ENCODE assay signal across 8 mouse cellular contexts in the genomic region with DNA sequence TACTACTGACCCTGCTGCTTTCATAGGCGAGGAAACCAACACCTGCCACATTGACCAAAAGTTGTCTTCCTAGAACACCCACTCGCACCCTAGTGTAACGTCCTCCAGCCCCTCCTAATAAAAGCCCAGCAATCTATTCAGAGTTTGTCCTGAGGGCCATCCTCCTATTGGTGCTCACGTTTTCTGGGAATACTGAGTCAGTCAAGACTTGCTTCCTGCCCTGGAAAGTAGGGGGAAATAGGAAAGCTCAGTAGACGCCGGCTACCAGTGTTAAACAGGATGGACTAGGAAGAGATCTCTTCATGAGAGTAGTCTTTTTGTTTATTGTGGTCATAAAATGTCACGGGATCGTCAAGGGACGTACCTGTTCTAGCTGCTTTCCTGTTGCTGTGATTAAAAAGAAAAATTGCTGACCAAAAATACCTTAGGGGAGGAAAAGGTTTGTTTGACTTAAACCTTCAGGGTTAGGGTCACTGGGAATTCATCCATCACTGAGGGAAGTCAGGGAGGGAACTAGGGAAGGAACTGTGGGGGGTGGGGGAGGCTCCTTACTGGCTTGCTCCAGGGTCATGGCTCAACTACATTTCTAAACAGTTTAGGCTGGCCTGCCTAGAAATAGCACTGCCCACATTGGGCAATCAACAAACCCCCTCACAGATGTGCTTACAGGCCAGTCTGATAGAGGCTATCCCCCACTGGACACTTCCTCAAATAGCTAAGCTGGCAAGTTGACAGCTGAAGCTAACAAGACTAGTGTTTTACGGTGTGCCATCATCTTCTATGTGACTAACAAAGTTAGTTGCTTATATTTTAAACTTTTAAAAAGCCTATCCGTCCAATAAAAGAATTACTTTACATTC. TPM values are rescaled to one million over a fixed set of nuclear protein-coding genes. Genes with fewer than 3 reads are reported as not detected.
DNase-seq lines count a peak whose midpoint lies in the region; ATAC-seq and TF ChIP-seq lines count a peak whose summit lies in the region.

No protein-coding gene starts in this region.

- H3K27ac ChIP-seq in gastrocnemius, adult 2 months, result peak overlapping the region; percentile 94
- peak overlapping the region; percentile 100 for H3K27ac ChIP-seq in heart, embryonic 15.5 days
- H3K27ac ChIP-seq in liver, embryonic 16.5 days (ENCODE audit: low read length), result peak overlapping the region; percentile 99

- no peak for ATAC-seq in heart, embryonic 15.5 days (replicated peaks; ENCODE audit: insufficient number of reproducible peaks, insufficient read depth, low FRiP score, low read depth)
- ATAC-seq in liver, embryonic 16.5 days (ENCODE audit: low read depth), result no peak

- H3K4me1 ChIP-seq in heart, embryonic 15.5 days (replicated peaks), result peaks cover 51% of the 10 kb centered on the region
- peaks cover 27% of the 10 kb centered on the region for H3K4me1 ChIP-seq in liver, embryonic 16.5 days (ENCODE audit: control insufficient read depth, low read depth, low read length)

- H3K9ac ChIP-seq in heart, embryonic 15.5 days, result peak overlapping the region; percentile 98
- peak overlapping the region; percentile 98 for H3K9ac ChIP-seq in liver, embryonic 16.5 days (ENCODE audit: low read depth, low read length)

- no peak for TF ChIP-seq CTCF in gastrocnemius, adult 2 months (IDR thresholded peaks at IDR 0.05)

- H3K4me2 ChIP-seq in heart, embryonic 15.5 days, result peak overlapping the region; percentile 83
- H3K4me2 ChIP-seq in liver, embryonic 16.5 days (ENCODE audit: low read depth, low read length), result peak overlapping the region; percentile 92

- H3K36me3 ChIP-seq in heart, embryonic 15.5 days, result peaks cover 8% of the 10 kb centered on the region; the same call in 1 of the 2 replicates
- H3K36me3 ChIP-seq in liver, embryonic 16.5 days (ENCODE audit: control insufficient read depth, insufficient read depth), result peaks cover 7% of the 10 kb centered on the region

- H3K4me3 ChIP-seq in gastrocnemius, adult 2 months, result peak overlapping the region; percentile 99
- H3K4me3 ChIP-seq in heart, embryonic 15.5 days, result peak overlapping the region; percentile 97
- peak overlapping the region; percentile 98 for H3K4me3 ChIP-seq in liver, embryonic 16.5 days (ENCODE audit: low read depth, low read length)

- 0 out of 2 replicates have a peak, but pooled peaks cover 5% of the 10 kb centered on the region for H3K27me3 ChIP-seq in heart, embryonic 15.5 days
- H3K27me3 ChIP-seq in liver, embryonic 16.5 days (ENCODE audit: control insufficient read depth, insufficient read depth, low read depth, low read length), result peaks cover 4% of the 10 kb centered on the region; the same call in 1 of the 2 replicates

- DNase-seq in gastrocnemius, adult 2 months, result no peak
- DNase-seq in gastrocnemius, postnatal 14 days, result no peak
- peak; percentile 34 for DNase-seq in NIH3T3 (ENCODE audit: low read depth)
- no peak for DNase-seq in thymus, postnatal 0 days (ENCODE audit: low spot score)
- DNase-seq in left cerebral cortex, postnatal 10 days (ENCODE audit: extremely low spot score in 1 of 2, low spot score in 2 of 2), result no peak
- no peak for DNase-seq in urinary bladder, postnatal 4 days (ENCODE audit: low spot score in 2 of 2)

- H3K9me3 ChIP-seq in heart, embryonic 15.5 days (replicated peaks), result no peaks in the 10 kb centered on the region
- H3K9me3 ChIP-seq in liver, embryonic 16.5 days (replicated peaks; ENCODE audit: control insufficient read depth, low read length), result no peaks in the 10 kb centered on the region

- intact Hi-C loops in gastrocnemius, adult 2 months (cut with DNase I), result no loop called here
- intact Hi-C loops in gastrocnemius, postnatal 14 days (cut with DNase I; ENCODE audit: low total_unique reads), result no loop called here
- intact Hi-C loops in left cerebral cortex, postnatal 10 days (cut with DNase I), result no loop called here

- WGBS in heart, embryonic 15.5 days, result 38% methylated on average over 11 of the region's 11 CpGs
- WGBS in liver, embryonic 16.5 days (ENCODE audit: insufficient replicate concordance), result 33% methylated on average over 11 of the region's 11 CpGs

RNA-seq across cellular contexts. Expression of gene Pdik1l, which starts 0.9 kb away (rescaled TPM):
- total RNA-seq in gastrocnemius, adult 2 months (2021), result 1 to 10 TPM; 3.2 TPM
- 1 to 10 TPM; 4.8 to 5.3 TPM for total RNA-seq in gastrocnemius, postnatal 14 days (2021)
- polyA plus RNA-seq in heart, embryonic 15.5 days (2015; fragmentation: Nextera tagmentation; extraction: Ambion mirVana), result 11.3 and 14.3 TPM in 2 replicates
- polyA plus RNA-seq in liver, embryonic 16.5 days (2015; fragmentation: Nextera tagmentation; extraction: Ambion mirVana), result 10.4 and 11.9 TPM in 2 replicates
- polyA plus RNA-seq in thymus, postnatal 0 days (2015; fragmentation: Nextera tagmentation; extraction: Ambion mirVana), result 18.3 and 21.9 TPM in 2 replicates
- 10 to 100 TPM; 26.1 to 26.2 TPM for total RNA-seq in left cerebral cortex, postnatal 10 days (2021)

RNA-seq across cellular contexts. Expression of gene Trim63, which starts 26.3 kb away (rescaled TPM):
- 100 to 1,000 TPM; 250 to 325 TPM for total RNA-seq in gastrocnemius, adult 2 months (2021)
- 100 to 1,000 TPM; 103 to 224 TPM for total RNA-seq in gastrocnemius, postnatal 14 days (2021)
- 137 and 156 TPM in 2 replicates for polyA plus RNA-seq in heart, embryonic 15.5 days (2015; fragmentation: Nextera tagmentation; extraction: Ambion mirVana)
- polyA plus RNA-seq in liver, embryonic 16.5 days (2015; fragmentation: Nextera tagmentation; extraction: Ambion mirVana), result 0.25 and 0.28 TPM in 2 replicates
- polyA plus RNA-seq in thymus, postnatal 0 days (2015; fragmentation: Nextera tagmentation; extraction: Ambion mirVana), result 1.1 and 1.3 TPM in 2 replicates
- under 1 TPM; 0.66 to 0.87 TPM for total RNA-seq in left cerebral cortex, postnatal 10 days (2021)

RNA-seq across cellular contexts. Expression of gene Grrp1, which starts 34.7 kb away (rescaled TPM):
- 1 to 10 TPM; 1.7 to 3.1 TPM for total RNA-seq in gastrocnemius, adult 2 months (2021)
- total RNA-seq in gastrocnemius, postnatal 14 days (2021), result 1 to 10 TPM; 5.9 to 6.0 TPM
- 5.0 and 5.1 TPM in 2 replicates for polyA plus RNA-seq in heart, embryonic 15.5 days (2015; fragmentation: Nextera tagmentation; extraction: Ambion mirVana)
- polyA plus RNA-seq in liver, embryonic 16.5 days (2015; fragmentation: Nextera tagmentation; extraction: Ambion mirVana), result 0.78 and 0.79 TPM in 2 replicates
- polyA plus RNA-seq in thymus, postnatal 0 days (2015; fragmentation: Nextera tagmentation; extraction: Ambion mirVana), result 3.5 and 4.4 TPM in 2 replicates
- 1 to 10 TPM; 3.3 to 3.7 TPM for total RNA-seq in left cerebral cortex, postnatal 10 days (2021)

RNA-seq across cellular contexts. Expression of gene Gm30191, which starts 41.9 kb away (rescaled TPM):
- total RNA-seq in gastrocnemius, adult 2 months (2021), result not detected
- not detected for total RNA-seq in gastrocnemius, postnatal 14 days (2021)
- polyA plus RNA-seq in heart, embryonic 15.5 days (2015; fragmentation: Nextera tagmentation; extraction: Ambion mirVana), result not detected in 2 replicates
- not detected in 2 replicates for polyA plus RNA-seq in liver, embryonic 16.5 days (2015; fragmentation: Nextera tagmentation; extraction: Ambion mirVana)
- polyA plus RNA-seq in thymus, postnatal 0 days (2015; fragmentation: Nextera tagmentation; extraction: Ambion mirVana), result 0.22 TPM in 1 of 2 replicates, not detected in the other
- total RNA-seq in left cerebral cortex, postnatal 10 days (2021), result not detected

RNA-seq across cellular contexts. Expression of gene Zfp593, which starts 43.2 kb away (rescaled TPM):
- total RNA-seq in gastrocnemius, adult 2 months (2021), result 1 to 10 TPM; 4.8 to 6.4 TPM
- total RNA-seq in gastrocnemius, postnatal 14 days (2021), result 1 to 10 TPM; 4.1 to 4.7 TPM
- 7.4 and 9.1 TPM in 2 replicates for polyA plus RNA-seq in heart, embryonic 15.5 days (2015; fragmentation: Nextera tagmentation; extraction: Ambion mirVana)
- 4.0 and 4.5 TPM in 2 replicates for polyA plus RNA-seq in liver, embryonic 16.5 days (2015; fragmentation: Nextera tagmentation; extraction: Ambion mirVana)
- polyA plus RNA-seq in thymus, postnatal 0 days (2015; fragmentation: Nextera tagmentation; extraction: Ambion mirVana), result 27.4 and 28.3 TPM in 2 replicates
- total RNA-seq in left cerebral cortex, postnatal 10 days (2021), result 10 to 100 TPM; 13.4 to 13.7 TPM

Comparison
In these comparisons a context has a peak if more than half of its experiments do, and no peak if none do; other contexts are left out.
1. RNA of gene Pdik1l, which starts 0.9 kb away (total RNA-seq): 26.1 to 26.2 TPM in left cerebral cortex, postnatal 10 days; 4.8 to 5.3 TPM in gastrocnemius, postnatal 14 days and 3.2 TPM in gastrocnemius, adult 2 months; every median in the first group is over 4 times any median in the second.
2. RNA of gene Trim63, which starts 26.3 kb away (total RNA-seq): 250 to 325 TPM in gastrocnemius, adult 2 months and 103 to 224 TPM in gastrocnemius, postnatal 14 days; 0.66 to 0.87 TPM in left cerebral cortex, postnatal 10 days; every median in the first group is over 10 times any median in the second.
3. Peak in every context shown above with its lines, with median percentiles within 50 percentile points of each other: H3K27ac ChIP-seq and H3K4me3 ChIP-seq.